Mouse (Mus musculus): ENCODE results near the gene Fbxo4.

Fbxo4 gene

DNA sequence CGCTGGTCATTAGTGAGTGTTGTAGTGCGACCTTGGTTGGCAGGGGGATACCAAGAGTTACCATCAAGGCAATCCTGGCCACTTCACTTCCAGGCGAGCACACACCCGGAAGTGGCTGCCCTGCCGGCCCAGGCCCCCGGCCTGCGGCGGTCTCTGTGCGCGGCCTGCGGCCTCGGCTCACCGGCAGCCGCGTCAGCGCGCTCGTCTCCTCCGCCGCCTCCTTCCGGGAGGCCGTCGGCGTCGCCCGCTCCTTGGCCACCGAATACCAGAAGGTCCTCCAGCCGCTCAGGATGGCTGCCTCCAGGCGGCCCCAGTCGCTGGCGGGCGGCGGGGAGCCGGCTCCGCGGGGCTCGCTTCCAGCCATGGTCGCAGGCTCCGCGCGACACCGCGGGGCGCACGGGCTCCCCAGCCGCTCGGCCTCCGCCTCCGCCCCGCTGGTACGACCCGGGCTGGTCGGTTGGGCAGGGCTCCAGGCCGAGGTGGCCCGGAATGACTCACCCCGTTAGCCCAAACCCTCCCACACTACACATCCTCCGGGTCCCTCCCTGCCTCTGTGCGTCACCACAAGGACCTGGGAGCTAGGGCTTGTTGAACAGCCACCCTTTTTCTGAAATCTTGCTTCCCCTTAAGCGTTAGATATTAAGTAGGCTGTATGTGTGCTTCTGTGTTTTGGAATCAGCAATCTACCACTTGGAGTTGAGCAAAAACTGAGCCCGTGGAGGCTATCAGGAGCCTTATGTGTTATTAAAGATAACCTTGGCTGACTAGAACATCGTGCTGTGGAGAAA, at the start of gene Fbxo4:
TSS of gene Fbxo4 (minus strand) at position 513 of the 788 bp plus-strand sequence.
- DNase-seq (ENCODE audit: low read depth, low spot score): peak; percentile 28

DNA sequence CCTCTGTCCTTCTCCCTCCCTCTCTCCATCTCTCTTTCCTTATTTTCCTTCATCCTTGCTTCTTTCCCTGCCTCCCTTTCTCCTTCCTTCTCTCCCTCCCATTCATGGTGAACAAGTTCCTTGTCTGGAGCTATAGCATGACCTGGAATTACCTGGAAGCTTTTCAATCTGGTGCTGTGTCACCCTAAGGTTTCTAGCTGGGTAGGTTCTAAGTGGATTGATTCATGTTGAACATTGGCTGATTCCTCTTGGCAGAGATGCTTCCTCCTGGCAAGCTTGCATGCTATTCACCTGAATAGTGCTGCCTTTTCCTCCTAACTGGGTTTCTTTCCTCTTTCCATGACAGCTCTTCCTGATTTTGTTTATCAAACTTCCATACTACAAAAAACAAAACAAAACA, 49.6 kb upstream of the Fbxo4 start:
- DNase-seq (ENCODE audit: low read depth, low spot score): no peak

DNA sequence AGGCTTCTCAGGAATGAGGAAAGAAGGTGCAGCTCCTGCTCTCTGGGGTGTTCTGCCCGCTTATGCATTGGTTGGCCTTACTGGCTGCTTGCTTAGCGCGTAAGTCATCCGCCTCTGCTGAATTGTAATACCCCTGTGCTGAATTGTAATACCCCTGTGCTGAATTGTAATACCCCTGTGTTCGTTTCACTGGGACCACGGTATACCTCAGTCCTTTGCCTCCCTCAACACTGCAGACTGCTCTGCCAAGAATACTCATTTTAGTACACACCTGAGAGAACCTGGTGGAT, 49.0 kb upstream of the Fbxo4 start:
- no peak for DNase-seq (ENCODE audit: low read depth, low spot score)

- DNase-seq (ENCODE audit: low read depth, low spot score): peak; percentile 2
These were observed 48.5 kb upstream of the Fbxo4 start for GRCm38 (mm10) chr15:4027671-4028410.

- DNase-seq (ENCODE audit: low read depth, low spot score): peak; percentile 66
These were observed 47.6 kb upstream of the Fbxo4 start for GRCm38 (mm10) chr15:4026831-4027584.

GRCm38 (mm10) chr15:4026231-4026773, 46.9 kb upstream of the Fbxo4 start, which contains the start of gene Oxct1:
TSS of gene Oxct1 (plus strand) at chr15:4026383.
- DNase-seq (ENCODE audit: low read depth, low spot score): peak; percentile 81

- no peak for DNase-seq (ENCODE audit: low read depth, low spot score)
These were observed 46.1 kb upstream of the Fbxo4 start for GRCm38 (mm10) chr15:4025508-4025904.

DNA sequence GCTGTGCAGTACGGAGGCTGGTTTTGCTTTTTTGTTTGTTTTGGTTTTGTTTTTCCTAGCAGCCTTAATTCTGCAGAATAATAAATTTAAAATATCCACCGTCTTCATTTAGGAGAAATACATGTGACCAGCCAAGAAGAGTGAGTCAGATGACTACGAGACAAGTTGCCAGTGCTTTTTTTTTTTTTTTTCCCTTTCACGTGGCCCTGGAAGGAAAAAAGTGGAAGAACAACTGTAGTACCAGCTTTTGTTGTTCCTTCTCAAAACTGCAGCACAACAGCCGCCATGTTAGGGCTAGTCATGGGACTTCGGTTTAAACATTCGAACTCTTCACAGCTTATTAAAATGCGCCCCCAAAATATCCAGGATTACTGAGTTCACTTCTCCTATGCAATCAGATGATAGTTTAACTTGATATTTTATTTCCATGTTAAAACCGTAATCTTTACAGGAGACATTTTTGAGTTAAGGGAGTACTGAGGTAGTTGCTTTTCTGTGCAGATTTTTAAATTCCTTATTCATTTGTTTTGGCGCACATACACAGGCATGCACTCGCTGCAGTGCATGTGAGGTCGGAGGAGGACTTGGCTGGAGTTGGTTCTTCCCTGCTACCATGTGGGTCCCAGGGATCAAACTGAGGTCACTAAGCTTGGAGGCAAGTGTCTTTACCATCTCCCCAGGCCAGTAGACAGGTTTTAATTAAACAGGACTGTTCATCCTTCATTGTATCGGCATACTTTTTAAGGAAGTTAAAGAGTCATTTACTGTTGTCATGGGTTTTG, 45.5 kb upstream of the Fbxo4 start:
- no peak for DNase-seq (ENCODE audit: low read depth, low spot score)

GRCm38 (mm10) chr15:4023747-4024146, 44.4 kb upstream of the Fbxo4 start:
- no peak for DNase-seq (ENCODE audit: low read depth, low spot score)

- DNase-seq (ENCODE audit: low read depth, low spot score): no peak
These were observed 41.3 kb upstream of the Fbxo4 start for GRCm38 (mm10) chr15:4020711-4021110.

DNA sequence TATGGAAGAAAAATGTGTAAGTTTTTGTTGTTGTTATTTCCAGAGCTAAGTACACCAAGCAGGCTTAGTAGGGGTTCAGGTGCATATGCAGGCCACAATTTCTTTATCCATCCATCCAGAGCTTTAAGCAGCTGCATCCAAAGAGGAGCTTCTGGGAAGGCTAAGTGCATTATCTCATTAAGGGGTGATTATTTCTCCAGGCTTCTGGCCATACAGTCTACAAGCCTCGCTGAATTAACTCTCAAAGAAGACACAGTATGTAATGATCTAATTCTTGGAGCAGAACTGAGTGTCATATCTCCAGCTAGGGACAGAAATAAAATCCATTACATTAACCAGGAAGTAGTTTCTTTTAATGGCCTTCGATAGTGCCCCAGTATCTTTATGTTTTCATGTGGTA, 34.5 kb upstream of the Fbxo4 start:
- no peak for DNase-seq (ENCODE audit: low read depth, low spot score)

GRCm38 (mm10) chr15:4000536-4000935, 21.2 kb upstream of the Fbxo4 start:
- DNase-seq (ENCODE audit: low read depth, low spot score): no peak

DNA sequence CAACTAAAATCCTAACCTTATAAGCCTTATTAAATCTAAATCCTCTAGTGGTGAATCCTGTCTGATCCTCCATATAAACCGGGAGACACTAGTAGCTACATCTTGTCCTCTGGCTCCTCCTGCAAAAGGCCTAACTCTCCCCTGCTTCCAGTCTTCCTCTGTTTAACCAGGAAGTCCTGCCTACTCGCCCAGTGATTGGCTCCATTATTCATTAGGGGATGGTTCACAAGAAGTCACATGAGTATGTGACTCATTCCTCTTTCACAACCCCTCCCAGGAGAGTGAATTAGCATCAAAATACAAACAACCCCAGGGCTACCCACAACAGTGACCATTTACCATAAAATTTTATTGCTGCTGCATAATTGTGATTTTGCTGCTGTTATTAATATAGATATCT, 19.8 kb upstream of the Fbxo4 start:
- no peak for DNase-seq (ENCODE audit: low read depth, low spot score)

DNA sequence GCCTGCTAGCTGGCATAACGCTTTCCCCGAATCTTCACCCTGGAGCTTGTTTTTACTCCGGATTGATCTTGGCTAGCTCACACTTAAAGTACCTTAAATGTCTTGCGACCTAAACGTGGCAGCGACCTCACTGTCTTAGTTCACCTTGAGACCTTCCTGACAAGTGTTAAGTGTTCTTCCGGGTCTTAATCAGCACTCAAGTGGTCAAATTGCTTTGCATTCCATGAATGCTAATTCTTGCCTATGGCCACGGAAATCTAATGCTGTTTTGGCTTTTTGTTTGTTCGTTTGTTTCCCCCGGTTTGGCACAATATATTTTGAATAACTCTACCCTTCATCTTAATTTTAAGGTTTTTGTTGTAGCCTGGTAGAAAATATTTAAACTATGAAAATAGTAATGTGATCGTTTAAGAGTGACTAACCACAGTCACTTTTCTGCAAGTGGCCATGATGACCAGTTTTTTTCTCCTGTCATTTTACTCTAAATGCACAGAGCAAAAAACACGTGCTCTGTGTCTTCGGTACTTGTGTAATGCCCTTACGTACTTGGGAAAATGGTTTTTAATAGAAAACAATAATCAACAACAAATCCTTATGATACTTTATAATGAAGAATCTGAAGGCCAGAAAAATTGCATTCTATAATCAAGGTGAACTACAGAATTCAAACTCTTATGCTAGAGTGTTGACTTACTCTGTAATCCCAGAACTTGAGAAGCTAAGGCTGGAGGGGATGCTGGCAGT, 17.1 kb upstream of the Fbxo4 start:
- no peak for DNase-seq (ENCODE audit: low read depth, low spot score)

GRCm38 (mm10) chr15:3995448-3996266, 16.3 kb upstream of the Fbxo4 start, which contains the start of gene AW549877:
TSS of gene AW549877 (minus strand) at chr15:3995744.
- peak; percentile 96 for DNase-seq (ENCODE audit: low read depth, low spot score)

DNA sequence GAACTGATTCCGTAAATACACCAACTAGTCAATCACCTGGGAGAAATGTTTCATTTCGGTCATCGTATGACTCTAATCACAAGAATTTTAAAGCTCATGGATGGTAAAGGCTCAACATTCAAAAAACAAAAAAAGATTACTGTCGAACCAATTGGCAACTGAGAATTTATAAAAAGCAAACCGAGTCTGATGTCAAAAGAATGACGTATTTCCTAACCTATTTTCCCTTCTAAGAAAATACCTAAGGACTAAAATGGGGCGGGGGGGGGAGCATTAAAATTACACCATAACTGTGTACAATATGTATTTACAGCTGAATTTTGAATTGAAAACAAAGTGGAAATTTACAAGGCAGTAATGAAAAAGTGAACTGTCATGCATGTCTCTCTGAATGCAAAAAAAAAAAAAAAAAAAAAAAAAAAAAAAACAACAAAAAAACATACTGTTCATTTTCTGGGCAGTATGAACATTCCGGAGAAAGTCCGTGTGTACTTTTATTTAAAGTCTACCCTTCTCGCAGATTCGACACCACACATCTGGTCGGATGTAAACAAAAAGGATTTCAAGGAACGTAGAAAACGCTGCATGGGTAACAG, 15.6 kb upstream of the Fbxo4 start:
- DNase-seq (ENCODE audit: low read depth, low spot score): no peak

- DNase-seq (ENCODE audit: low read depth, low spot score): no peak
These were observed 8.6 kb upstream of the Fbxo4 start for GRCm38 (mm10) chr15:3987981-3988380.

GRCm38 (mm10) chr15:3984876-3985275, 5.5 kb upstream of the Fbxo4 start:
- no peak for DNase-seq (ENCODE audit: low read depth, low spot score)

DNA sequence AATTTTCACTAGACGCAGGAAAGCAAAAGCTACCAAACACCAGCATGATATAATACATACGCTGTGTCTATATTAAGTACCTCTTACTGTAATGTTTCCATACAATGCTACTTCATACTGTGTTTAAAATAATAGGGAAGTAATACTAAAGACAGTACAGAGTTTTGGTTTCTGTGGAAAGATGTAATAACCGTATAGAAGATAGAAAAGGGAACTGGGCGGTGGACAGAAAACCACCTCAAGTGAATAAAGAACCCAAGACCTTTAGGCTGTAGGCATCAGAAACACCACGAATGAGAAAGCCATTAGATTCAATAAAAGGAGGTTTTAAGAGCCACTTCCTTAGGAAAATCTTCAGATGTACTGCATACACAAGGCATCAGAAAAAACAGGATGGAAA, 3.4 kb upstream of the Fbxo4 start:
- no peak for DNase-seq (ENCODE audit: low read depth, low spot score)

Data from brain, embryonic 18.5 days (tissue).